Mouse (Mus musculus) right cerebral cortex, postnatal 14 days (tissue): Measurements from ENCODE around the gene Shb.

Experiments
- DNase-seq: peaks from one replicate; pipeline ENCODE4 v3.0.0; 2022

Gene Shb

DNA sequence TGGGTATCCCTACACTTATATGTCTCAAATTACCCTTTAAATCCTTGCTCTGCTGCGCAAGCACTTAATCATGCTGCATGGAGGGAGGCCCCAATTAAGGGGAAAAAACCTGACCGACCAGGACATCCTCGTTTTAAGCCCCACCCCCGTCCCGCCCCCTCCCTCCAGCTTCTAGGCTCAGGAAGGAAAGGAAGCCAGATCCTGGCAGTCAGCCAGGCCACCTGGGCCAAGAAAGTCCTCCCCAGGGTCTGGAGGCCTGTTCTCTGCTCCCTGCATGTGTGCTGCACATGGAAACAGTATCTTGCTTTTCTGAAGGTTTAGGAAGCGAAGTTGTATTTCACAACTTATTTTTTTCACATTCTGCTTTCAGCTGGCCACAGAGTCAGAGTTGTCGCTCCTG lies at the start of gene Shb:
Shb (minus strand) TSS at position 96 of the 400 bp plus-strand sequence.
- DNase-seq = peak; percentile 57

DNA sequence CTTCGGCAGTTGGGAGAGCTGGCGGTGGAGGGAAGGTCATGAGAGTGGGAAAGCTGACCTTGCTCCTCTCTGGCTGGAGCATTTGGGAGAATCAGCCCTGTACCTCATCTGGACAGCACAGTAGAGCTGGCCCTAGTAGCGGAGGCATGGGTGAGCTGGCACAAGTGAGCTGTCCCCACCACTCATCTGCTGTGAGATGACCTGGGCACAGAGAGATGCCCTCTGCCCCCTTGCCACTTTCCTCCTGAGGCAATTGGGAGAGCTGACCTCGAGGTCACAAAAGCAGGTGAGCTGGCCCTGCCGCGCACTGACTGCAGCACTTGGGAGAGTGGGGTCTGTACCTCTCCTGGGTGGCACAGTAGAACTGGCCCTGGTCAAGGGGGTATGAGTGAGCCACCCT lies 48.8 kb upstream of the Shb start:
- DNase-seq = no peak

DNA sequence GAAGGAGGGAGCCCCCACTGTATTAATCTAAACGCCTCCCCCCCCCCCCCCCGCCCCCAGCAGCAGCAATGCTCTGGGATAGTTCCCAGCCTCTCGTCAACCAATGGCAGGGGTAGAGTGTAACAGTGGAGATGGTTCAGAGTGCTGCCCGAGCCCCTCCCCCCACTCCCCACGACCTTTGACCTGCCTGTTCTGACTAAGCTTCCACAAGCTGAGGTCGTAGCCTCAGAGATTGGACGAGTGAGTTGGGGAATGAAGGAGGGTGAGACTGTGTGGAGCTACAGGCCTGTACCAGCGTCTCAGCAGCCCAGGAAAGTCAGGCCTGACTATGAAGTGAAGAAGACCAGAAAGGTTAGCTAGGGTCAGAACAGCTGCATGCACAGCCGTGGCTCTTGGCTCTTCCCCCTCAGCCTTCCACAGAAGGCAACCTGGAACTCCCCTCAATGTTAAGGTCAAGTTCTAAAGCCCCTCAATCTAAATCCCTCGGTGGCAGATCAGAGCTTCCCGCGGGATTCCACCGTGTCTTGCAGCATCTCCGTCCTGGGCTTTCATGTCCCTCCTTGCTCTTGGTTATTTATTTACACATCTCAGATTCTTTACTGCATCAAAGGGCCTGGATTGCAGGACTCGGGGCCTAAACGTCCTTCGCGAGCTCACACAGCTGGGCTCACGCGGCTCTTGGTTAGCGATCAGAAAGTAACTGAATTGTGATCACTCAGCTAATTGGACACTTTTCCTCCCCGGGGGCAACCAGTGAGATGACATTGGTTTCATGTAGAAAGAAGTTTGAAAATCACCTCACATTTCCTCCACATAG lies 46.5 kb upstream of the Shb start:
- DNase-seq = no peak

DNA sequence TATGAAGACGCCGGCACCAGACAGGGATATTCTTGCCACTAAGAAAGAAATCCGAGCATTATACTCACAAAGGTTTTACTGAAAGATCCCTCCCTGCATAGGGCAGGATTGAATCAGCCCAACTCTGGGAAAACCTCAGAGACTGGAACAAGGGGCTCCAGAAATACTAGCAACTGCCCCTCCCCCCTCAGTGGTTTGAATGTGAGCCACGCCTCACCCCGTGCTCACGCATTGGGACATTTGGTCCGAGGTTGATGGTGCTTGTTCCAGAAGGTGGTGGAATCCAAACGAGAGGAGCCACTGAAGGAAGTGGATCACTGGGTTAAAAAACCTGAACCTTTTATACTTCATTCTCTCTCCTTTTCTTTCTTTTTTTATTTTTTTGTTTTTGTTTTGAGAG lies 45.4 kb upstream of the Shb start:
- DNase-seq = no peak

DNA sequence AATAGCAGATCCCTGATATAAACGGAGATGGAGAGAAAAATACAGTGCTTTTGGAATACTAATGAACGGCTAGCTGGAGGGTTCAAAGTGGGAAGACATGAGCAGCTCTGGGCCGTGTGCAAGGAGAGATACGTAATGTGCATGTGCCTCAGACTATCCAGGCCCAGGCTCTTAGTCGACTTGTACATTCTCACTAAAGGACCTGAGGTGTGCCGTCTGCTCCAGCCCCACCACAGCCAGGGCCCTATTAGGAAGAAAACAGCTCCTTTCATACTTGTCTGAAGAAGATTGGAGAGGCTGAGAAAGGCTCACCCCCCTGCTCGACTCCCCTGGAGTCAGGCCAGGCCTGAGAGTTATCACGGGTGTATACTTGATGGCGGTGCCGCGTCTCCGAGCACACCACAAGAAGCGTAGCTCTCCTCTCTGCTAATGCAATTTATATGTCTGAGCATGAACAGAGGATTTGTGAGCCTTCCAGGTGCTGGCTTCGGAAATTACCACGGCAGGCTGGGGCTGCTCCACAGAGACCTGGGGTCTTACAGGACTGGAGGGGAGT lies 42.4 kb upstream of the Shb start:
- no peak for DNase-seq

DNA sequence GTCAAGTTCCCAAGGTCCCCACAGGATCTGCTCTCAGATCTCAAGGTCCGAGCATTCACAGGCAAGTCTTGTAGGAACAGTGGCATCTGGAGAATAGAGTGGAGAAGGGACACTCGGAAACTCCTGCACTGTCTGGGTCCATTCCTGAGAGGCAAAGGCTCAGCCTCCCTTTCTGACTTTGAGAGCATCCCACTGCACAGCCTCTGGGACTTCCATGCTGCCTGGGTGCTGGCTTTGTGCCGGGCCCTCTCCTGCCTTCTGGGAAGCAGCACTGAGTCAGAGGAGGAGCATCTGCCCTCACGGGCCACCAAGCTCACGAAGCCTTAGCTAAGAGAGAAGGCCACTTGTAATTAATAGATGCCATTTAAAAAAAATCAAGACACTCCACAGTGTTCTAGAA lies 37.3 kb upstream of the Shb start:
- DNase-seq = no peak

DNA sequence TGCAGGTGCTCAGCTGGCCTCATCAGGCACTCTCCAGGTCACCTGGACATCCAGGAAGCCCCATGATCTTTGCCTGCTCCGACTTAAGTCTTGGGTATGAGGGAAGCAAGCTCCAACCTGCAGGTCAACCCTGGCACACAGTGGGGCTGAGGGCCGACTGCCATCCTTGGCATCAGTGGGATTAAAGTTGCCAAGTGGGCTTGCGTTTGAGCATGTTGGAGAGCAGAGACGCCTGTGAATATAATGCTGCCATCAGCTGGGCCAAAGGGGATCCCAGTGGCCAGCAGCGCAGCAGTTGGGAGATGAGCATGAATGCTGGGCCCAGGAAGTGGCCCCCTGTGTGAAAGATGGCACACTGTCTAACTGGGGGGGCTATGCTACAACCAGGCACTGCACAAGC lies 25.9 kb upstream of the Shb start:
- DNase-seq = no peak

DNA sequence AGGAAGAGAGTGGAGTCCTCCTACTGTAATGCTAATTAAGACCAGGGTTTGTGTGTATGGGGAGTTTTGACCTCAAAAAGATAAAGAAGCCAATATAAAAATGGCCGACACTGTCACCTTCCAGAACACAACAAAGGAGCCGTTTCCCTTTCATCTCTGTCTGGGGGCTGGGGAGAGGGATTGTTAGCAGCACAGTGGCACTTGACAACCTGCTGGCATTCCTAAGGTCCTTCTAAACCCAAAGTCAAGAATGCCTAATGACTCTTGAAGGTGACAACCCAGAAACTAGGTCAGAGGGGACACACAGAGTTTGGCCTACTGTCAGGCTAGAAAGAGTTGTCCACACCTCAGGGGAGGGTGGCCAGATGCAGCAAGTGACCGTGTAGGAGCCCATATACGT lies 20.3 kb upstream of the Shb start:
- no peak for DNase-seq

DNA sequence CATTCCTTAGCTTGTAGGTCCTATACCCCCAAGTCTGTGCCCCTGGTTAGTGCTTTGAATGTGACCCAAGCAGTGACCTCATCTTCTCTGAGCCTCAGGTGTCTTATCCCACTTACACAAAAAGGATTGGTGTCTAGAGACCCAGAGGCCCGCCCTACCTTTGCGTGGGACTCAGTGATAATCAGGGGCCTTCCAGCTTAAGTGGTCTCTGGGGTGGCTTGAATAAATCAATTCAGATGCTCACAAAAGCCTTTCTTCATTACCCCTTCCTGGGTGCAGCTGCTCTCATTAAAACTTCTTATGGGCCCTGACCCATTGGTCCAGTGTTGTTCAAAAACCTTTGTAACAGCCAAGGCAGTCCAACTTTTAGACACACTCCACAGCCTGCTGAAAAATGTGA lies 18.7 kb upstream of the Shb start:
- DNase-seq = no peak

DNA sequence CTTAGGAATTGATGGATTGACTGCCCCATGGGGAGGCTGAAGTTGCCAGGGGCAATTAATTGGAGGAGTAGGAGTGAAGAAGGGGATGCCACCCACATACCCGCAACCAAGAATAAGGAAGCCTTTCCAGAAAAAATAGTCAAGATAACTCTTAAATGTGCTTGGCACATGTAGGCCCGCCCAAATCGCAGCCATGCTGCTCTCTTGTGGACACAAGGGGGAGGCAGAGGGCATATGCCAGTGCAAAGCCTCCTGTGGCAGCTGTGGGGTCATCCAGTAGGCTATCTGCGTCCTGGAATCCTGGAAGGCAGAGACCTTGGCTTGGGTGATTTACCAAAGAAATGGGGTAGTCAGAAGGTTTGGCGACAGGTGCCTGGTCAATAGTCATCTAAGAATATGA lies 17.2 kb upstream of the Shb start:
- no peak for DNase-seq

DNA sequence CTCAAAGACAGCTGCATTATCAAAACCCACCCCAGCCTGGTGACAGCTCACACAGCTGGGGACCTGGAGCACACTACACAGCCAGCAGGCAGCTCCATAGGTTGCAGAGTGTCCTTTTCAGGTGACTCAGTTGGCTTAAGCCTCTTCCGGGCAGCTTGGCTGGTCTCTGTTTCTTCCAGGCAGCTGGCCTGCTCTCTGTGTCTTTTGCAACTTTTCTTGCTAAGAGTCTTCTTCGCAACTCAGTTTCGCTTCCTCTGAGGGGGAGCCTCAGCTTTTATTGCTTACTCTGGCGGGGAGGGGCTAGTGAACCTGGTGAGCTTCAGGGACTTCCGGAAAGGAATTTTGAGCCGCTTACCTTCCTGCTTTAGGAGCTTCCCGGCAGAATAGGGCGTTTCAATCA lies 13.6 kb upstream of the Shb start:
- no peak for DNase-seq

DNA sequence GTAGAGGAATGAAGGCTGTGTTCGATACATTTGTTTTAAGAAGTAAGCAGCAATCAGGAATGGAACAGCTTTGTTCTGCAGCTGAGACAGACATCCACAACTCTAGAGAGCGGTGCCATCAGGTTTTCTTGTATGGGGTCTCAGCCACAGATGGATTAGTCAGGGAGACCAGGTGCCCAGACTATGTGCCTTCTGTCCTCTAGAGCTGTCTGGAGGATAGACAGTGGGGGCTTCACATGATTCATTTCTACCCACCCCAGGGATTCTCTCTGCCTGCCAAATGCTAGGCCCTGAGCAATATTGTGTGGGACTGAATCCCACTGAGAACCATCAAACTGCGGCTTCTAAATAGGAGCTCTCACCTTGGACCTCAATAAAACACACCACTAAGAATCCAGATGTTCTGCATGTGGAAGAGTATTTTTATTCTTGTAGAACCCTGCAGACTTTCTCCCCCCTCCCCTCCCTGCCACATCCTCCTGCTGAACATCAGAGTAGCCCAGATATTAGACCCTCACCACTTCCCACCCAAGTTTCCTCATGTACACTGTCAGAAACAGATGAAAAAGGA lies 11.3 kb upstream of the Shb start:
- DNase-seq = no peak

DNA sequence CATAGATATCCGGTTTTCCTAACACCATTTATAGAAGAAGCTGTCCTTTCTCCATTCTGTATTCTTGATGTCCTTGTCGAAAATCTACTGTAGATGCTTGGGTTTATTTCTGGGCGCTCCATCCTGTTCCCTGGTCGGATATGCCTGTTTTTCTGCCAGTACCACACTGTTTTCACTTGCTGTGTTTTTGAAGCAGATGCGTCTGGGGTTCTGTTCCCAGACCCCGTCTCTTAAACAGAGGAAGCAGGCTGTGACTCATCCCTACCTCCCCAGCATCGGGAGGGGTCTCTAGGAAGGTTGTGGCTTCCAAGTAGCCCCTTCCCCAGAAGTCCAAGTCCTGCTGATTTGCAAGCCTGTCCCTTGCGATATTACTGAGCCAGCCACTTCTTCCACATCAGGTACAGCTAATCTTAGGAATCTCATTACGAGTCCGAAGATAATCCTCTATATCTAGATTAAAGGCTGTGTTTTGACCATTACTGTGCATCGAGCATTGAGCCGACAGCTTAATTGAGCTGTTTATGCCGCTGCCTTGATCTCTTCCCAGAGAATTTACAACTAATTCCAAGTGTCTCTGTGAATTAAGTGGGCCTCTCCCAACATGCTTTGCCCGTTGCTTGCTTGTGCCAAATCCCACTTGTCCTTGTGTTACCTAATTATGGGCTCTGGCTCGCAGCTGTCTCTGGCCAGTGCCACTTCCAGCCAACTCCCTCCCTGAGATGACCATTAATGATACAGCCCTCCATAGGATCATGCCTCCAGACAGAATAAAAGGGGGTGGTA lies 8.1 kb upstream of the Shb start:
- no peak for DNase-seq

DNA sequence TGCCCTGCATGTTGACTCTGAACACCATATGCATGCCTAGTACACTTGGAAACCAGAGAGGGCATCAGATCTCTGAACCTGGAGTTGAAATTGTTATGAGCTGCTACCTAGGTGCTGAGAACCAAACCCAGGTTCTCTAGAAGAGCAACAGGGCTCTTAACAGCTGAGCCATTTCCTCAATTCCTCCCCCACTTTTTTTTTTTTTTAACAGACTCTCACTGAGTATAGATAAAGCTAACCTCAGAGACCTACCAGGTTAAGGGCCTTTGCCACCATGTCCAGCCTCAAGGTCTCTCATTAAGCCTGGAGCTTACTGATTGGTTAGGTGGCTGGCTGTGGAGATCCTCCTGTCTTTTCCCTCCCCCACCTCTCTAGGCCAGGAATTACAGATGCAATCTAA lies 6.9 kb upstream of the Shb start:
- no peak for DNase-seq

DNA sequence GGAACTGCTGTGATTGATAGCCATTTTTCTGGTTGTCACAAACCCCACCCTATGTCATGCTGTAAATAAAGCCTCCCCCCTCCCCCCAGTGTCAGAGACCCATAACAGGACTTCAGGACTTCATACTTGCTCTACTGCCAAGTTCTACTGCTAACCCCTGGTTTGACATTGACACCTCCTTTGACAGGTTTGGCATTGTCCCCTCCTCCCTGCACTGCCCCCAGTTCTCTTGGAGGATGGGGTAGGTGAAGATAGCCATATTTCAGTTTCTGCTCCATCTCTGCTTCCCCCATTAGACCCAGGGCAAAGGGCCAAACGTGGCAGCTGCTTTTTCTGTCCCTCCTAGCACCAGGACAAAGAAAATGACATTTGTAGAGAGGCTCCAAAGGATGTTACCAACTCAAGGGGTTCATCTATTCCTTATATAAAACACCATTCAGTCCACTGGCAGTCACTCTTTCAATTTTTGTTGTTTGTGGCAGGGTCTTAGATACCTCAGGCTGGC lies 1.2 kb upstream of the Shb start:
- DNase-seq = no peak

DNA sequence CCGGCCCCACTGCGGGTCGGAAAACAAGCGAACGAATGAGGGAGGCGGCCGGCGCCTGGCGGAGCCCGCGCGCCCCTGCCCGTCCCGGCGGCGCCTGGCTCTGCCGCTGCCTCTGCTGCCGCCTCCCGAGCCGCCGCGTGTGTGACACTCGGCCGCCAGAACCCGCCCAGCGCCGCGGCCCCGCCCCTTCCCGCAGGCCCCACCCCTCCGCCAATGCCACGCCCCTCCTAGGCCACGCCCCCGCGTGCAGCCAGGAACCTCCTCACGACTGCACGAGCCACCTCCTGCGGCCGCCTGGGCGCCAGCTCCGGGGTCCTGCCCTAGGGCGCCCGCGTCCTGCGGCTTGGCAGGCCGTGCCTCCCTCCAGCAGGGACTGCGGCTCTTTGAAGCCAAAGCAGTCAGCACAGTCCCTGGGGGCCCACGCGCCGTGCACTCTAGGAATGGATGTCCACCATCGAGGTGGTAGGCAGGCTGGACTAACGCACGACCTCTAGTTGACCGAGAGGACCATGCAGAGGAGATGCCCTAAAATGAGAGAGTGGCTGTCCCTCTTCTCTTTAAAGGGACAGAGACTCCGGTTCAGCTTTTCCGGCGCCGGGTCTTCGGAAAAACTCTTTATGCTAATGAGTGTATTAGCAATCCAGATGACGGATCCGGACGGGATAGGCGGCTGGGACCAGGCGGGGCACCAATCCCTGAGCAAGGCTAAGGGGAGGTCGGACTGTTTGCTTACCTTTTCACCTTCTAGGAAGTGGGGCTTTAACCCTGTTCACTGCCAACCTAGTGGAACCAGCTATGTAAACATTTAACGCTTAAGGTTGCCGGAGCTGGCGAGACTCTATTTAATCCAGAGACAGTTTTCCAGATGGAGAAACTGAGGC lies 1.4 kb downstream of the Shb start:
- peak; percentile 91 for DNase-seq

DNA sequence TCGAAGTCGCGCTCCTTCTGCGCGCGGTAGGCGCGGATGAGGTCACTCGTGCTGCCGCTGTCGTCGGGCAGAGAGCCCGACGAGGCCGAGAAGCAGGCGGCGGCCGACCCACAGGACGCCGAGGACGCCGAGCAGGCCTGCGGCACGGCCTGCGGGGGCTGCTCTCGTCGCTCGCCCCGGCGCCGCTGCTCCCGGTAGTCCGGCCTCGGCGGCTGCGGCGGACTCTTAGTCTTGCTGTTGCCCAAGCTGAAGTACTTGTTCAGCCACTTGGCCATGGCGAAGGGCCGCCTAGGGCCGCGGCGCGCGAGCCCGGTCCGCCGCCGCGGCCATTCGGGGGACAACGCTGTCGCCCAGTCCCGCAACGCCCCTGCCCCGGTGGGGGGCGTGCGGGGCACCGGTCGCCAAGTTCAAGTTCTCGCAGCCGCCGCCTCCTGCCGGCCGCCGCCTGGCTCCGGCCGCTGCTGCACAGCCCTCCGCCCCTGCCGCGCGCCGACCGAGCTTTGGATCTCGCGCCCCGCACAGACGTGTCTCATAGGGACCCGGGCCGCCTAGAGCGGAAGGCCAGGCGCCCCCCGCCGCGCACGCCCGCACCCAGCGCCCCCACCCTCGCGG lies 2.2 kb downstream of the Shb start:
- peak; percentile 34 for DNase-seq

DNA sequence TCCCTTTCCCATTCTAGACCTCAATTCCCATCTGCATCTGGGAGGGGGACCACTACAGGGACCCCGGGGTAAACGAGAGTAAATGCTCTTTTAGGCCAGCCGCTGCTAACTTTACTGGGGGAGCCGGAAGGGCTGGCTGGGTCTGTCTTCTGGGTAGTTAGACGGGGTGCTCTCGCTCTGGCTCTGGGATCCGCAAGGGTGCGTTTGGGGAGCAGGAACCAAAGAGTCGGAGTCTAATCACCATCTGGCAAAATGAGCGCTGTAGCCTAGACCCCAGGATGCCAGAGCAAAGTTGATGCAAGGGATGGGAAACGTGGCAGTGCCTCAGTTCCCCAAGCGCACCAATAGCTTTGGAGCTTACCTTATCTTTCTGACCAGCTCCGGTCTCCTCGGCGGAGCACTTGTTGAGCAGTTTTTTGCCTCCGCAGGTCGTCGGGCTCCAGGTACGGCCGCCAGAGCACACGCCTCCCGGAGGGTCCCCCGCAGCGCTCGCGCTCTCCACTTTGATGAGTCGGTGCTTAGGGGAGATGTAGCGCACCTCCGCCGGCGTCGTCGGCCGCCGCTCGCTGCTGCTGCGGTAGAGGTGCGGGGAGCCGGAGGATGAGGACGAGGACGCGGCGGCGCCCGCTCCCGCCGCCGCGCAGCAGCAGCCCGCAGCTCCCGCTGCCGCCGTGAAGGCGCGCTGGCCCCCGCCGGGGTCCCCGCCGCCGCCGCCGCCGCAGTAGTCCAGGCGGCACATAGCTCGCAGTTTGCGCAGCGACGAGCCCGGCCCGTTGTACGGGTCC lies 2.9 kb downstream of the Shb start:
- no peak for DNase-seq

DNA sequence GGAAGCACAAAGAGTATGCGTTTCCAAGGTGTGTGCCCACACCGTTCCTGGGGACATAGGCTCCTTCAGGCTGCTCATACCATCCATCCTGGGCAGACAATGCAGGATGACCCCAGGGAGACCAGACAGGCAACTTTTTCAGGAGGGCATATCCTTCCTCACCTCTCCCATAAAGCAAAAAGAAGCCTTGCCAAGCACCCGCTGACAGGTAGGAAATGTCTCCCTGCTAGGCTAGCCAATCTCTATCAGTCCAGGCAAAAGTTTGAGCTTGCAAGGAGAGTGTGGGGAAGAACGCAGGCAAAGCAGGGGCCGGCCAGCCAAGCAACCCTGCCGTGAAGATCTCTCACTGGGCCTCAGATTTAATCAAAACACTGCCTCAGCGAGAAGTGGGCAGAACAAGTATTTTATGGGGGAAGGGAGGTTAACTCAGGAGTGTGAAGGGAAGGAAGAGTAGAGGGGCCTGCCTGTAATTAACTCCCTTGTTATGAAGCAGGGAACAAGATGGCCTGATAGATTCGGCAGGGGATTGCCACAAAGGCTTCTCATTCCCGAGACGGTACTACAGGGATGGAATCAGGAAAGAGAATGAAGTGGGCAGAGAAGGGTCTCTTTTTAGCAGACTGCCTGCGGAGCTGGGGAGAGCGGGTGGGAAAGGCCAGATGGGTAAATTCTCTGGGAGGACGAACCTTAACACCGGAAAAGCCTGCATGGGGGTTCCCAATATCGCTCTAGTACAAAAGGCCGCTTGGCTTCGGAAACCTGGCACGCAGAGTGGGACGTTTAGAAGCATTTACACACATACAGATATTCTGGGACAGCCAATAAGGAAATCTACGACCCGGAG lies 3.7 kb downstream of the Shb start:
- no peak for DNase-seq
